Mouse (Mus musculus) bone marrow, adult 2 months (tissue): ENCODE measurements around the gene Dapp1.

Experiments
- CTCF ChIP-seq: fragments of 200-500 bp; IDR thresholded peaks from 2 replicates; pipeline ENCODE4 v1.5.1; 2011; ENCODE audit warnings: low read length, control low read depth; ENCODE audit not compliant: control insufficient read depth, insufficient read depth
- POLR2A ChIP-seq: fragments of 200-500 bp; IDR thresholded peaks from 2 replicates; pipeline ENCODE4 v1.6.1; 2011; ENCODE audit warnings: low read depth, mild to moderate bottlenecking, control low read depth, low read length, borderline replicate concordance; ENCODE audit not compliant: control insufficient read depth

GRCm38 (mm10) chr3:138016810-138017209 is 35.5 kb upstream of the Dapp1 start:
- TF ChIP-seq CTCF = no peak
- TF ChIP-seq POLR2A = no peak
